In the genomic region with DNA sequence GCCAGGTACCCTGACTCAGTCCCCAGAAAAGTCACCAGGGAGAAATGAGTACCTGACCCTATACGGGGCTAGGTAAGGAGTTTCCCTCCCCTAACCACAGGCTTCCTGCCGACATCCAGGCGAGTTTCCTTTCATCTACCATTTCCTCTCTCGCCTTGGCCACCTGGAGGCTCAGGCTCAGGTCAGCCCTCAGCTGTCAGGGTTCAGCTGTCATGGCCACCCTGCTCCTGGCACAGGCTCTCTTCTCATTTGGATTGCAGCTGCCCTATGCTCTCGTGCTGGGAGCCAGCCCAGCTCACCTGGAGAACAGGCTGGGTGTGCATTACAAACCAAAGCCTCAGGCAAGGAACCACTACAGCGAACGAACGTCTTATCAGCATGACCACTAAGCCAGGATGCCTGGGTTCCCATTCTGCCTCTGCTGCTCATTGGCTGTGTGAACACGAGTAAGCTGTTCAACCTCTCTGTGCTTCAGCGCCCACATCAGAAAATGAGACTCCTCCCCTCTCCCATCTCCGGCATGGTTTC, we compare ENCODE assay signal across 14 mouse cellular contexts. TPM values are rescaled to one million over a fixed set of nuclear protein-coding genes. Genes with fewer than 3 reads are reported as not detected.
A peak's percentile ranks its signal among the peaks of the same experiment; 100 is the strongest.
DNase-seq lines count a peak whose midpoint lies in the region; ATAC-seq and TF ChIP-seq lines count a peak whose summit lies in the region.
"Had no signal": no experiment of that assay in that cellular context is flagged by ENCODE, and none has a peak within 500 bp of the region (broad histone marks: within the 10 kb centered on the region; RNA-seq: fewer than 3 reads in every experiment).

No protein-coding gene starts in this region.

- WGBS in hindbrain, postnatal 0 days: 58% methylated on average over 11 of the region's 11 CpGs

- no peak for ATAC-seq in hindbrain, postnatal 0 days

- H3K4me3 ChIP-seq in hindbrain, postnatal 0 days (ENCODE audit: low read length): no peak overlapping the region
- H3K4me3 ChIP-seq: hindbrain, embryonic 13.5 days; limb, embryonic 13.5 days had no signal

- DNase-seq in spleen, postnatal 36 days (ENCODE audit: low spot score in 2 of 2): peak; percentile 52 to 59
- no peak for DNase-seq in spleen, adult 12 weeks (ENCODE audit: low spot score)
- peak; percentile 69 for DNase-seq in T-cell, adult 2 months (ENCODE audit: low spot score)
- DNase-seq in naive thymus-derived CD4-positive, alpha-beta T cell, adult 2 months (ENCODE audit: low read depth): peak; percentile 79
- peak; percentile 59 for DNase-seq in thymus, postnatal 4 days
- DNase-seq in hindbrain, postnatal 0 days (ENCODE audit: low spot score): no peak
- no peak for DNase-seq in testis, postnatal 14 days (ENCODE audit: low spot score)
- no peak for DNase-seq in liver
- DNase-seq: adrenal gland, postnatal 36 days; cerebellum, postnatal 25 days had no signal

- H3K36me3 ChIP-seq in hindbrain, postnatal 0 days (ENCODE audit: insufficient read depth, low read length): no peaks in the 10 kb centered on the region
- H3K36me3 ChIP-seq: G1E; hindbrain, embryonic 13.5 days; limb, embryonic 13.5 days had no signal

- H3K27me3 ChIP-seq in hindbrain, postnatal 0 days (ENCODE audit: insufficient read depth, low read length): no peaks in the 10 kb centered on the region
- H3K27me3 ChIP-seq: limb, embryonic 13.5 days had no signal

- H3K27ac ChIP-seq in hindbrain, postnatal 0 days: no peak overlapping the region
- H3K27ac ChIP-seq: hindbrain, embryonic 13.5 days; kidney, postnatal 0 days; limb, embryonic 13.5 days had no signal

- H3K9ac ChIP-seq in hindbrain, postnatal 0 days (replicated peaks; ENCODE audit: low read length): no peak overlapping the region
- H3K9ac ChIP-seq: hindbrain, embryonic 13.5 days; limb, embryonic 13.5 days had no signal

- no peak for TF ChIP-seq CTCF in hindbrain, postnatal 0 days (IDR thresholded peaks at IDR 0.05; ENCODE audit: low read depth)

- H3K4me2 ChIP-seq in hindbrain, postnatal 0 days (ENCODE audit: low read depth, low read length): no peak overlapping the region
- H3K4me2 ChIP-seq: hindbrain, embryonic 13.5 days; limb, embryonic 13.5 days had no signal

- no peaks in the 10 kb centered on the region for H3K4me1 ChIP-seq in hindbrain, postnatal 0 days (ENCODE audit: insufficient read depth, low read length)

- no peaks in the 10 kb centered on the region for H3K9me3 ChIP-seq in hindbrain, postnatal 0 days (ENCODE audit: low read length)
- H3K9me3 ChIP-seq: G1E; hindbrain, embryonic 13.5 days; limb, embryonic 13.5 days had no signal

RNA-seq across cellular contexts. Expression of a gene that starts 34.9 kb away (rescaled TPM):
- total RNA-seq in hindbrain, postnatal 0 days (2014; rRNA removed): 12.4 and 14.2 TPM in 2 replicates
- 21.8 and 25.1 TPM in 2 replicates for polyA plus RNA-seq in hindbrain, postnatal 0 days (2015; fragmentation: Nextera tagmentation; extraction: Ambion mirVana)

Comparison
In these comparisons a context has a peak if more than half of its experiments do, and no peak if none do; other contexts are left out.
1. DNase-seq: peak in spleen, postnatal 36 days (2 of 2), T-cell, adult 2 months (single experiment), naive thymus-derived CD4-positive, alpha-beta T cell, adult 2 months (single experiment) and thymus, postnatal 4 days (single experiment); none in spleen, adult 12 weeks (single experiment), hindbrain, postnatal 0 days (single experiment), testis, postnatal 14 days (single experiment) and liver (single experiment).